Mouse (Mus musculus): ENCODE measurements around the gene Eif3l. TPM values are rescaled to one million over a fixed set of nuclear protein-coding genes. Genes with fewer than 3 reads are reported as not detected.

Eif3l gene
- polyA plus RNA-seq, 1 experiment from 2014 or later, result 206 TPM

DNA sequence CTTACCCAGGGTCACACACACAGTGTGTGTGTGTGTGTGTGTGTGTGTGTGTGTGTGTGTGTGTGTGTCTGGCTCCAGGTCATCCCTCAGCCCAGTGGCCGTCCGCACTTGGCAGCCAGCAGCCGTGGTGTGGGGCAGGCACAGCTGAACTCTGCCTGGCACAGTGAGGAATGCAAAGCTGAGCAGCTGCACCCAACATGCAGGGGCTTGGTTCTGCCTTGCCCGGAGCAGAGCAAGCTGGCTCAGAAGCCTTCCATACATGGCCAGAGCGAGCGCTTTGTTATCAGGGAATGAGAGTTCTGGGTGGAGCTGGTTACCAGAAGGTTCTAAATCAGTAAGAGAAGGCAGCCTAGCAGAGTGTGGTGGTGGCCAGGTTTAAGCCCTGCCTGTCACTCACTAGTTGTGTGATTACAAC is 22.6 kb downstream of the Eif3l start:
- H3K27ac ChIP-seq, result peak overlapping the region; percentile 85
- H3K4me1 ChIP-seq, result peaks cover 49% of the 10 kb centered on the region
- no peaks in the 10 kb centered on the region for H3K9me3 ChIP-seq
- peaks cover 38% of the 10 kb centered on the region for H3K36me3 ChIP-seq
- 0 out of 2 replicates have a peak overlapping the region, but pooled peaks have one; percentile 7 for H3K4me2 ChIP-seq
- peak; percentile 72 for ATAC-seq (ENCODE audit: insufficient number of reproducible peaks, low FRiP score, low TSS enrichment, low read depth)
- no peak overlapping the region for H3K4me3 ChIP-seq
- no peak overlapping the region for H3K9ac ChIP-seq
- 31% methylated on average over 6 of the region's 6 CpGs for WGBS
- no peaks in the 10 kb centered on the region for H3K27me3 ChIP-seq

DNA sequence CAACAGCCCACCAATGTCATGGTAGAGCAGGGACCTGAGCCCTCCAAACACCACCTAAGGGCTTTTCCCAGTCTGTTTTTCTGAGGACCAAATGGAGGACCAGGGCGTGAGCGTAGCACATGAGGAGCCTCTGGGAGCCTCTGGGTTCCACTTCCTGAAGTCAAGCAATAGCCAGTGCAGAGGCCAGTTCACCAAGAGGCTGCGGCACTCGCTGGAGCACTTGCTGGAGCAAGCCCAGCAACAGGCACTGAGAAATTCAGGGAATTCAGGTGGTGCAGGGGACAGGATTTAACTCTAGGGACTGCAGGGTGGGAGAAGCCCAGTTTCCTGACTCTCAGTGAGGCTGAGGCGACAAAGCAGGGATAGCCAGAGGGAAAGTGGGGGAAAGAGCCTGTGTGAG is 23.2 kb downstream of the Eif3l start:
- no peak for ATAC-seq (ENCODE audit: insufficient number of reproducible peaks, low FRiP score, low TSS enrichment, low read depth)
- H3K4me3 ChIP-seq, result no peak overlapping the region

DNA sequence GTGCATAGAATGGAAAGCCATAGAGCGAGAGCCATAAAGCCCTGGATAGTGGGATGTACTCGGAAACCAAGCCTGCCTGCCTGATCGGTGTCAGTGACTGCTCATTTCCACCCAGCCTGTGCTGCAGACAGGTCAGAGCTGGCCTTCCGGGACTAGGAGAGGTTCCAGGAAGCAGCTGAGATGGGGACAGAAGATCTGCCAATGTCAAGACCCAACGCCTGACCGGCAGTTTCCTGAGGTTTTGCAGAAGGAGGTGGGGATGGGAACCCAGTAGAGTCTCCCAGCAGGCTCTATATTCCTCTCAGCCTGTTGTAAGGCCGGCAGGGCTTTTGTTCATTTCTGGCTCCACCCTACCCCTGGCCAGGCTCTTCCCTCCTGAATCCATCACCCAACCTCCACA is 23.9 kb downstream of the Eif3l start:
- ATAC-seq (ENCODE audit: insufficient number of reproducible peaks, low FRiP score, low TSS enrichment, low read depth), result no peak
- WGBS, result 51% methylated on average over 7 of the region's 7 CpGs
- peak overlapping the region; percentile 85 for H3K27ac ChIP-seq

More for the DNA sequence above, 23.2 kb downstream of the Eif3l start:
- no peak overlapping the region for H3K4me2 ChIP-seq
- no peak overlapping the region for H3K9ac ChIP-seq
- H3K4me1 ChIP-seq, result peaks cover 49% of the 10 kb centered on the region
- peaks cover 32% of the 10 kb centered on the region for H3K36me3 ChIP-seq
- peak overlapping the region; percentile 85 for H3K27ac ChIP-seq
- no peaks in the 10 kb centered on the region for H3K27me3 ChIP-seq
- WGBS, result 42% methylated on average over 5 of the region's 5 CpGs
- H3K9me3 ChIP-seq, result no peaks in the 10 kb centered on the region

DNA sequence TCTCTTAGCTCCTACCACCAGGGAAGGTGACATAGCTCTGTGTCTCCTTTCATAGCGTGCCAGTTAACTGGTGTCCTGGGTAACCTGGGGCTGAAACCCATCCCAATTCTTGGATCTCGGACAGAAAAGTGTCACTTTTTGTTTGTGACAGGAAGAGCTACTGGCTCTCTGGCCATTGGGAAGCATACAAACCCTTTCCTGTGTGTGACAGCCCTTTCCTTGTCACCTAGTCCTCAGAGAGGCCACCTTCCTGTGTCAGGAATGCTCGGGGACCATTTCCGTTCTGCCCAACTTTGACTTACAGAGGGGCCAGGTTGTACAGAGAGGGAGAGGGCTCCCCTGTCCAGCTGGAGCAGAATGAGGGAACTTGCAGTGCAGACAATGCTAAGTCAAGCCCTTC is 24.5 kb downstream of the Eif3l start:
- Histone ChIP-seq H3K9me3 (no peaks in the 10 kb centered on the region), H3K27me3 (no peaks in the 10 kb centered on the region), H3K4me3 (no peak overlapping the region), H3K4me1 (peaks cover 49% of the 10 kb centered on the region), H3K4me2 (no peak overlapping the region), H3K27ac (peak overlapping the region; percentile 85), H3K36me3 (peaks cover 20% of the 10 kb centered on the region), H3K9ac (no peak overlapping the region)
- 61% methylated on average over 4 of the region's 4 CpGs for WGBS
- ATAC-seq (ENCODE audit: insufficient number of reproducible peaks, low FRiP score, low TSS enrichment, low read depth), result no peak

More for the DNA sequence above, 23.9 kb downstream of the Eif3l start:
- peaks cover 49% of the 10 kb centered on the region for H3K4me1 ChIP-seq
- H3K9me3 ChIP-seq, result no peaks in the 10 kb centered on the region
- no peak overlapping the region for H3K9ac ChIP-seq
- no peaks in the 10 kb centered on the region for H3K27me3 ChIP-seq
- peaks cover 26% of the 10 kb centered on the region for H3K36me3 ChIP-seq
- H3K4me3 ChIP-seq, result no peak overlapping the region
- H3K4me2 ChIP-seq, result no peak overlapping the region

DNA sequence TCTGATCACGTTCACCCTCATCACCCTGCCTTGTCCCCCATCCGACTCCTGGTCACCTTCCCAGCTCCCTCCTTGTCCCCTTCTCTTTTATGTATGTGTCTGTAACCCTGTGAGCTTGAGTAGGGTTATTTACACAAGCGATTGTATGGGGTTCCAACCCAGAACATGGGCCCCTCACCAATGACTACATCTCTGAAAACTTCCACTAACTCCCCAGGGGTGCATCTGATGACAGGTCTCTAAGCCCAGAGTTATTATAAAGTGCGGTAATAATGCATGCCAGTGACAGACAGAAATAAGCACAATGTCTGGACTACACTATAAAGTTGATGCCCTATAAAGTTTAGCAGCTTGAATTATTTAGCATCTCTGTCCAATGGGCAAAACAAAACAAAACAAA is 25.4 kb downstream of the Eif3l start:
- Histone ChIP-seq H3K9ac (no peak overlapping the region), H3K4me2 (no peak overlapping the region), H3K27me3 (no peaks in the 10 kb centered on the region), H3K4me3 (no peak overlapping the region), H3K4me1 (peaks cover 49% of the 10 kb centered on the region), H3K9me3 (no peaks in the 10 kb centered on the region), H3K36me3 (peaks cover 12% of the 10 kb centered on the region), H3K27ac (peak overlapping the region; percentile 74; the same call in 1 of the 2 replicates)
- WGBS, result 54% methylated on average over 4 of the region's 4 CpGs
- ATAC-seq (ENCODE audit: insufficient number of reproducible peaks, low FRiP score, low TSS enrichment, low read depth), result no peak

DNA sequence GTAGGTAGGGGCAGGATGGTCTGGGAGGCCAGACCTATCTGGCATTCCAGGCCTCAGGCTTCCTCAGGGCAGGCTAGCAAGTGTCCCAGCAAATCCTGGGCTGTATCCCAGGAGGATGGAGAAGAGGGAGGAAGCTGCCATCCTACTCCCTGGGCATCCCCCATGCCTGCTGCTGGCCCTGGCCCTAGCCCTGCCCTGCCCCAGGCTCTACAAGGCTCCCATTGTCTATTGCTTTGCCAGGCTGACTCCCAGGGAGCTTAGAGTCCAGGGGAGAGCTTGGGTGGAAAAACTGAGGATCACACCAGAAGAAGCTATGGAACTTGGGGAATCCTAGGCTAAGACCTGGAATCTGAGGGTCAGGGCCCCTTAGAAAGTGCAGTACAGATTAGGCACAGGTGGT is 26.6 kb downstream of the Eif3l start:
- H3K9me3 ChIP-seq, result no peaks in the 10 kb centered on the region
- H3K27ac ChIP-seq, result peak overlapping the region; percentile 74
- H3K4me3 ChIP-seq, result no peak overlapping the region
- H3K4me1 ChIP-seq, result peaks cover 48% of the 10 kb centered on the region
- 0 out of 2 replicates have a peak, but pooled peaks cover 2% of the 10 kb centered on the region for H3K36me3 ChIP-seq
- H3K27me3 ChIP-seq, result no peaks in the 10 kb centered on the region
- no peak overlapping the region for H3K4me2 ChIP-seq
- ATAC-seq (ENCODE audit: insufficient number of reproducible peaks, low FRiP score, low TSS enrichment, low read depth), result no peak
- H3K9ac ChIP-seq, result no peak overlapping the region

DNA sequence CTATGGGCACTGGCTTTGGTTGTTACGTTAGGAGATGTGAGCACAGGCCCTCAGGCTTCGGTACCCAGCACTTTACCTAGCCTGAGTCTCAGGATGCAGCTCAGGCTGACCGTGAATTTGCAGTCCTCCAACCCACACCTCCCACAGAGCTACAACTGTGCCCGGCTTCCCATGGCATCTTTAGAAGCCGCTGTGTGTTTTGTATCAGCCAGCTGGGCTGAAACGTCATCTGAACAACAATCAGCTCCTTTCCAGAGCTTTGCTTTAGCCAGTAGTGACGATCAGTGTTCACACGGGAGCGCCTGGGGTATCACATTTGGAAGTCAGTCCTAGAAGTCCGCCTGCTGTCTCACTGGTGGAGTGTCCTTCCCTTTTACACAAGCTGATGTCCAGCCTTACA is 28.3 kb downstream of the Eif3l start:
- H3K36me3 ChIP-seq, result no peaks in the 10 kb centered on the region
- H3K27me3 ChIP-seq, result no peaks in the 10 kb centered on the region
- WGBS, result 69% methylated on average over 10 of the region's 10 CpGs
- H3K9me3 ChIP-seq, result no peaks in the 10 kb centered on the region
- H3K27ac ChIP-seq, result no peak overlapping the region
- H3K9ac ChIP-seq, result no peak overlapping the region
- H3K4me2 ChIP-seq, result no peak overlapping the region
- peaks cover 38% of the 10 kb centered on the region for H3K4me1 ChIP-seq
- ATAC-seq (ENCODE audit: insufficient number of reproducible peaks, low FRiP score, low TSS enrichment, low read depth), result no peak
- H3K4me3 ChIP-seq, result no peak overlapping the region

DNA sequence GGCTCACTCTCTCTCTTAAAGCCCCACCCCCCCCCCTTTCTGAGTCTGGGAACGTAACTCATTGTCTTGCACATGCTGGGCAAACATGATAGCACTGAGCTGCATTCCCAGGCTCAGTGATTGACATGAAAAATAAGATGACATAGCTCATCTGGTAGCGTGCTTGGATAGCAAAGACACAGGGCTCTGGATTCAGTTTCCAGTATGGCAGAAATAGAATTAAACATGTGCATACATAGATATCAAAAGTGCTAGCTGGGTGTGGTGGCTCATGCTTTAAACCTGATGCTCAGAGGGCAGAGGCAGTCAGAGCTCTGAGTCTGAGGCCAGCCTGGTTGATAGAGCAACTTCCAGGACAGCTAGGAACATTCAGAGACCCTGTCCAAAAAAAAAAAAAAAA is 30.8 kb downstream of the Eif3l start:
- 56% methylated on average over 2 of the region's 2 CpGs for WGBS
- H3K27me3 ChIP-seq, result no peaks in the 10 kb centered on the region
- ATAC-seq (ENCODE audit: insufficient number of reproducible peaks, low FRiP score, low TSS enrichment, low read depth), result no peak

DNA sequence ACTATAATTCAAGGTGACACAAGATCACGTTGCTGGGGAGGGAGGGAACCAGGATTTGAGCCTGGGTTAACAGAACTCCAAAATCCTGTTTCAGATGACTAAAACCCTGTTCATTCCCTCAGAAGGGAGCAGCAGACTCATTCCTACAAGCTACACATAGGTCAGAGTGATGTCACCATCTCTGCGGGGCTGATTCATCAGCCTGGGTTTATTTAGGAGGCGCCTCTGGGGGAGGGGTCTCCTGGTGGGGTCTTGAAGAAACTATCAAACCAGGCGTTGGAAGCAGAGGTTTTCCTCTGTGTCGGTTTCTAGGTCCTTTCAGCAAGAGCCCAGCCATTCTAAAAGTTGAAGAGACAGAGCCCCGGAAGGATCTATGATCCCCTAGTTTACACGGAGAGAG is 33.0 kb downstream of the Eif3l start:
- 13% methylated on average over 7 of the region's 7 CpGs for WGBS
- ATAC-seq (ENCODE audit: insufficient number of reproducible peaks, low FRiP score, low TSS enrichment, low read depth), result peak; percentile 12; the same call in 1 of the 2 replicates
- H3K4me2 ChIP-seq, result peak overlapping the region; percentile 91
- H3K27ac ChIP-seq, result peak overlapping the region; percentile 93
- peak overlapping the region; percentile 96; the same call in 1 of the 2 replicates for H3K9ac ChIP-seq
- peak overlapping the region; percentile 92 for H3K4me3 ChIP-seq
- peaks cover 38% of the 10 kb centered on the region for H3K4me1 ChIP-seq
- peaks cover 5% of the 10 kb centered on the region for H3K36me3 ChIP-seq
- no peaks in the 10 kb centered on the region for H3K27me3 ChIP-seq
- H3K9me3 ChIP-seq, result no peaks in the 10 kb centered on the region

More for the DNA sequence above, 30.8 kb downstream of the Eif3l start:
- H3K27ac ChIP-seq, result no peak overlapping the region
- H3K9me3 ChIP-seq, result no peaks in the 10 kb centered on the region
- H3K4me3 ChIP-seq, result no peak overlapping the region
- H3K4me2 ChIP-seq, result no peak overlapping the region
- peaks cover 38% of the 10 kb centered on the region for H3K4me1 ChIP-seq
- no peaks in the 10 kb centered on the region for H3K36me3 ChIP-seq
- no peak overlapping the region for H3K9ac ChIP-seq

- H3K4me2 ChIP-seq, result peak within 1 kb of the TSS; percentile 91
- H3K4me1 ChIP-seq, result peaks cover 38% of the 10 kb centered on the region
- H3K36me3 ChIP-seq, result peaks cover 7% of the 10 kb centered on the region
- ATAC-seq (ENCODE audit: insufficient number of reproducible peaks, low FRiP score, low TSS enrichment, low read depth), result peak; percentile 77
- WGBS, result under 1% methylated on average over 67 of the region's 85 CpGs
- peak within 1 kb of the TSS; percentile 96 for H3K9ac ChIP-seq
- peak within 1 kb of the TSS; percentile 93 for H3K27ac ChIP-seq
- no peaks in the 10 kb centered on the region for H3K9me3 ChIP-seq
- peak within 1 kb of the TSS; percentile 92 for H3K4me3 ChIP-seq
- no peaks in the 10 kb centered on the region for H3K27me3 ChIP-seq
Measured at GRCm38 (mm10) chr15:79108421-79109320, 33.7 kb downstream of the Eif3l start, which contains the start of gene Micall1. Micall1 (plus strand) TSS chr15:79108898.

DNA sequence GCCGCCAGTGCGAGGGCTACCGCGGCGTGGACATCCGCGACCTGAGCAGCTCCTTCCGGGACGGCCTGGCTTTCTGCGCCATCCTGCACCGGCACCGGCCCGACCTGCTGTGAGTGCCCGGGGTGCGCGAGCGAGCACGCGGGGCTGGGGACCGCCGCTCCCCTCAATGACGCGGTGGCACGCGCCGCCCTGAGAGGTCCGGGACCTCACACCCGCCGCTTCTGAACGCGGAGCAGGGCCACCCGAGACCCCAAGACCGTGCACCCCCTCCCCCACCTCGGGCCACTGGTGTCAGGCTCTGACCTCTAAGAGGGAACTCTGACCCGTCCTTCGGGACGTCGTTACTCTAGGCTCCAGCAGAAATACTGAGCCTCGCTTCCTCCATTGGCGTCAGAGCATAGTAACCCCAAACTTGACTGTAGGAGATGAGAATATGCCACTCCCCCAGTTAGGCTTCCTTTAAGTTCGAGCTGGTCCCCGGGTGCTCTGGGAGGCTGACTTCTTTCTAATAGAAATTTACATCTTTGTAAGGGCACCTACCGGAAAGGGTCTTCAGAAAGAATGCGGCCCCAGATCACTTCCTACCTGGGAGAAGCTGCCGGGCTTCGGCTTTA is 34.4 kb downstream of the Eif3l start:
- Histone ChIP-seq H3K9ac (peak overlapping the region; percentile 96), H3K4me2 (peak overlapping the region; percentile 91), H3K4me3 (peak overlapping the region; percentile 92), H3K9me3 (no peaks in the 10 kb centered on the region), H3K4me1 (peaks cover 38% of the 10 kb centered on the region), H3K27ac (peak overlapping the region; percentile 93), H3K27me3 (no peaks in the 10 kb centered on the region), H3K36me3 (peaks cover 7% of the 10 kb centered on the region)
- under 1% methylated on average over 44 of the region's 46 CpGs for WGBS
- peak; percentile 21; the same call in 1 of the 2 replicates for ATAC-seq (ENCODE audit: insufficient number of reproducible peaks, low FRiP score, low TSS enrichment, low read depth)

GRCm38 (mm10) chr15:79110031-79110430 is 35.1 kb downstream of the Eif3l start:
- peaks cover 38% of the 10 kb centered on the region for H3K4me1 ChIP-seq
- 14% methylated on average over 9 of the region's 9 CpGs for WGBS
- ATAC-seq (ENCODE audit: insufficient number of reproducible peaks, low FRiP score, low TSS enrichment, low read depth), result no peak
- H3K9ac ChIP-seq, result peak overlapping the region; percentile 96; the same call in 1 of the 2 replicates
- H3K27me3 ChIP-seq, result no peaks in the 10 kb centered on the region
- H3K36me3 ChIP-seq, result peaks cover 12% of the 10 kb centered on the region
- no peaks in the 10 kb centered on the region for H3K9me3 ChIP-seq
- peak overlapping the region; percentile 91 for H3K4me2 ChIP-seq
- peak overlapping the region; percentile 92 for H3K4me3 ChIP-seq
- H3K27ac ChIP-seq, result peak overlapping the region; percentile 93

All from limb, embryonic 15.5 days (tissue).